Mouse (Mus musculus): ENCODE data around the gene Nkd2.

- TF ChIP-seq ZC3H11A (IDR thresholded peaks at IDR 0.05; ENCODE audit: low read depth, low read length): no peak
- no peak for TF ChIP-seq USF2 (conservative IDR thresholded peaks at IDR 0.05; ENCODE audit: low read depth, low read length)
- no peak for TF ChIP-seq POLR2AphosphoS2 (IDR thresholded peaks at IDR 0.05; ENCODE audit: low read depth, low read length)
- no peak for TF ChIP-seq CTCF (conservative IDR thresholded peaks at IDR 0.05 in 1 of 2, IDR thresholded peaks at IDR 0.05 in 1 of 2; ENCODE audit: low read depth in 2 of 2, low read length in 2 of 2)
- no peak for TF ChIP-seq TCF12 (IDR thresholded peaks at IDR 0.05; ENCODE audit: low read depth, low read length)
Measured at GRCm38 (mm10) chr13:73886066-73886465, 38.6 kb upstream of the Nkd2 start.
